Mouse (Mus musculus) hindbrain, embryonic 12.5 days (tissue): ENCODE data around the gene Rnf128. TPM values are rescaled to one million over a fixed set of nuclear protein-coding genes. Genes with fewer than 3 reads are reported as not detected.

Experiments
- polyA plus RNA-seq: library from polyadenylated mRNA; unstranded; fragments of >200 nt; fragmentation: Nextera tagmentation; extraction: Ambion mirVana; gene quantifications from 2 replicates; pipeline ENCODE4 v1.2.1, GENCODE M21; 2016

The Rnf128 gene
- polyA plus RNA-seq, 1 experiment from 2014 or later: 2.5 TPM

Other genes starting within 250 kb of the Rnf128 start
- gene Trap1a, start 229.6 kb upstream of the Rnf128 start, polyA plus RNA-seq: not detected in 2 replicates
- 1.4 and 1.5 TPM in 2 replicates for gene D330045A20Rik, start 82.9 kb upstream of the Rnf128 start, polyA plus RNA-seq
- gene Tbc1d8b, start 121.7 kb downstream of the Rnf128 start, polyA plus RNA-seq: 1.6 and 1.7 TPM in 2 replicates
- 0.27 and 0.39 TPM in 2 replicates for gene Gm15013, start 151.2 kb downstream of the Rnf128 start, polyA plus RNA-seq
- not detected in 2 replicates for gene Ripply1, start 219.0 kb downstream of the Rnf128 start, polyA plus RNA-seq
- 0.53 and 0.68 TPM in 2 replicates for gene Cldn2, start 237.5 kb downstream of the Rnf128 start, polyA plus RNA-seq